Mouse (Mus musculus): Measurements from ENCODE around the gene Btbd19. TPM values are rescaled to one million over a fixed set of nuclear protein-coding genes. Genes with fewer than 3 reads are reported as not detected.

Btbd19 gene
- total RNA-seq, 2 experiments from 2014 or later, result 3.3 to 5.5 TPM

- intact Hi-C loops (cut with DNase I), result loop anchor here (2.0 to 10.0 kb wide), 4 partner anchors 20 to 406 kb away; no protein-coding TSS in a partner anchor
Measured at GRCm38 (mm10) chr4:117120445-117121414, 4.8 kb downstream of the Btbd19 start.

GRCm38 (mm10) chr4:117120052-117120444, 5.5 kb downstream of the Btbd19 start:
- no peak for DNase-seq
- intact Hi-C loops (cut with DNase I), result loop anchor here (2.0 to 10.0 kb wide), 4 partner anchors 19 to 405 kb away; no protein-coding TSS in a partner anchor

More at GRCm38 (mm10) chr4:117120445-117121414, 4.8 kb downstream of the Btbd19 start:
- peak; percentile 92 to 93 for DNase-seq

- DNase-seq, result no peak
- intact Hi-C loops (cut with DNase I), result loop anchor here (2.0 to 10.0 kb wide), 4 partner anchors 19 to 405 kb away; no protein-coding TSS in a partner anchor
Measured at GRCm38 (mm10) chr4:117119636-117120035, 5.9 kb downstream of the Btbd19 start.

- intact Hi-C loops (cut with DNase I), result no loop called here
- DNase-seq, result no peak
Measured at GRCm38 (mm10) chr4:117117931-117118330, 7.6 kb downstream of the Btbd19 start.

GRCm38 (mm10) chr4:117115592-117115991, 9.9 kb downstream of the Btbd19 start:
- no peak for DNase-seq
- intact Hi-C loops (cut with DNase I), result no loop called here

GRCm38 (mm10) chr4:117113237-117113636, 12.3 kb downstream of the Btbd19 start:
- intact Hi-C loops (cut with DNase I), result no loop called here
- DNase-seq, result no peak

GRCm38 (mm10) chr4:117110985-117111384, 14.5 kb downstream of the Btbd19 start:
- no peak for DNase-seq
- intact Hi-C loops (cut with DNase I), result no loop called here

- no peak for DNase-seq
- intact Hi-C loops (cut with DNase I), result no loop called here
Measured at GRCm38 (mm10) chr4:117110249-117110648, 15.3 kb downstream of the Btbd19 start.

- intact Hi-C loops (cut with DNase I), result no loop called here
Measured at GRCm38 (mm10) chr4:117109330-117109729, 16.2 kb downstream of the Btbd19 start.

GRCm38 (mm10) chr4:117108524-117108849, 17.0 kb downstream of the Btbd19 start:
- no peak for DNase-seq
- intact Hi-C loops (cut with DNase I), result no loop called here

More at GRCm38 (mm10) chr4:117109330-117109729, 16.2 kb downstream of the Btbd19 start:
- DNase-seq, result no peak

- DNase-seq, result no peak
- intact Hi-C loops (cut with DNase I), result no loop called here
Measured at GRCm38 (mm10) chr4:117107813-117108523, 17.6 kb downstream of the Btbd19 start.

- DNase-seq, result no peak
- intact Hi-C loops (cut with DNase I), result no loop called here
Measured at GRCm38 (mm10) chr4:117105127-117105526, 20.4 kb downstream of the Btbd19 start.

GRCm38 (mm10) chr4:117104672-117105071, 20.9 kb downstream of the Btbd19 start:
- DNase-seq, result no peak
- intact Hi-C loops (cut with DNase I), result no loop called here

- DNase-seq, result peak; percentile 49 to 64
- intact Hi-C loops (cut with DNase I), result loop anchor here (2.0 kb wide), 1 partner anchor 20 kb away; no protein-coding TSS in a partner anchor
Measured at GRCm38 (mm10) chr4:117101218-117101617, 24.3 kb downstream of the Btbd19 start.

- intact Hi-C loops (cut with DNase I), result loop anchor here (2.0 kb wide), 1 partner anchor 21 kb away; no protein-coding TSS in a partner anchor
- no peak for DNase-seq
Measured at GRCm38 (mm10) chr4:117100036-117100435, 25.5 kb downstream of the Btbd19 start.

- DNase-seq, result no peak
- intact Hi-C loops (cut with DNase I), result loop anchor here (5.0 kb wide), 2 partner anchors 81 to 96 kb away; partner anchors contain the start of gene Eif2b3
Measured at GRCm38 (mm10) chr4:117098764-117099036, 26.8 kb downstream of the Btbd19 start.

GRCm38 (mm10) chr4:117097969-117098763, 27.4 kb downstream of the Btbd19 start:
- intact Hi-C loops (cut with DNase I), result loop anchor here (5.0 kb wide), 2 partner anchors 81 to 96 kb away; partner anchors contain the start of gene Eif2b3
- DNase-seq, result peak in 1 of 2 experiments; percentile 29

- intact Hi-C loops (cut with DNase I), result loop anchor here (5.0 kb wide), 2 partner anchors 79 to 94 kb away; partner anchors contain the start of gene Eif2b3
- peak; percentile 21 to 31 for DNase-seq
Measured at GRCm38 (mm10) chr4:117096666-117097065, 28.9 kb downstream of the Btbd19 start.

- intact Hi-C loops (cut with DNase I), result loop anchor here (5.0 kb wide), 2 partner anchors 79 to 94 kb away; partner anchors contain the start of gene Eif2b3
- DNase-seq, result peak; percentile 84 to 90
Measured at GRCm38 (mm10) chr4:117095551-117096452, 29.7 kb downstream of the Btbd19 start, which contains the start of gene Ptch2. TSS of gene Ptch2 (plus strand) at chr4:117096075.
